Mouse (Mus musculus) hindbrain, postnatal 0 days (tissue): ENCODE measurements around the gene Gpt2. TPM values are rescaled to one million over a fixed set of nuclear protein-coding genes. Genes with fewer than 3 reads are reported as not detected.

Experiments
- ATAC-seq: fragments of 200-750 bp; cut with Nextera tagmentation; 2 replicates; pipeline ENCODE4 v1.8.0; 2017; ENCODE audit warnings: mild to moderate bottlenecking, moderate TSS enrichment, moderate library complexity
- DNase-seq: peaks from one replicate; pipeline ENCODE4 v3.0.0-alpha.2; 2015; ENCODE audit warnings: low spot score
- H3K27ac ChIP-seq: fragments of 300-500 bp; sonication (generic); 2 replicates; pipeline ENCODE4 v1.5.1; 2014; ENCODE audit warnings: mild to moderate bottlenecking
- H3K27me3 ChIP-seq: fragments of 300-500 bp; sonication (generic); 2 replicates; pipeline ENCODE4 v1.6.1; 2014; ENCODE audit warnings: low read length, mixed read lengths; ENCODE audit not compliant: insufficient read depth
- H3K36me3 ChIP-seq: fragments of 300-500 bp; sonication (generic); 2 replicates; pipeline ENCODE4 v1.6.1; 2014; ENCODE audit warnings: low read length, mixed read lengths; ENCODE audit not compliant: insufficient read depth
- H3K4me1 ChIP-seq: fragments of 300-500 bp; sonication (generic); 2 replicates; pipeline ENCODE4 v1.6.1; 2014; ENCODE audit warnings: antibody characterized with exemption, low read length, mixed read lengths; ENCODE audit not compliant: insufficient read depth
- H3K4me2 ChIP-seq: fragments of 300-500 bp; sonication (generic); 2 replicates; pipeline ENCODE4 v1.6.1; 2014; ENCODE audit warnings: low read depth, mild to moderate bottlenecking, low read length, moderate library complexity, mixed read lengths
- H3K4me3 ChIP-seq: fragments of 300-500 bp; sonication (generic); 2 replicates; pipeline ENCODE4 v1.5.1; 2014; ENCODE audit warnings: low read length
- H3K9ac ChIP-seq: fragments of 300-500 bp; sonication (generic); replicated peaks from 2 replicates; pipeline ENCODE4 v1.6.1; 2014; ENCODE audit warnings: mild to moderate bottlenecking, low read length, moderate library complexity, mixed read lengths
- H3K9me3 ChIP-seq: fragments of 300-500 bp; sonication (generic); 2 replicates; pipeline ENCODE4 v1.6.1; 2016; ENCODE audit warnings: low read length, mixed read lengths
- CTCF ChIP-seq: IDR thresholded peaks from 2 replicates; pipeline ENCODE4 v1.5.1; 2016; ENCODE audit warnings: antibody characterized with exemption, control low read depth, low read depth
- WGBS: fragments of 180-500 bp; shearing (Covaris S2); extraction: QIAGEN DNeasy Blood & Tissue Kit; methylation state at CpG from one replicate; pipeline ENCODE4 v1.1.7; 2014; 5-methylcytosine and 5-hydroxymethylcytosine counted together
- polyA plus RNA-seq: library from polyadenylated mRNA; unstranded; fragments of >200 nt; fragmentation: Nextera tagmentation; extraction: Ambion mirVana; gene quantifications from 2 replicates; pipeline ENCODE4 v1.2.1, GENCODE M21; 2015
- total RNA-seq: library from RNA; depleted of rRNA; stranded (reverse); fragments of >200 nt; gene quantifications from 2 replicates; pipeline ENCODE4 v1.2.3, GENCODE M21; 2014

Gene Gpt2
- total and polyA plus RNA-seq, 2 experiments from 2014 or later = 43.2 to 99.4 TPM

DNA sequence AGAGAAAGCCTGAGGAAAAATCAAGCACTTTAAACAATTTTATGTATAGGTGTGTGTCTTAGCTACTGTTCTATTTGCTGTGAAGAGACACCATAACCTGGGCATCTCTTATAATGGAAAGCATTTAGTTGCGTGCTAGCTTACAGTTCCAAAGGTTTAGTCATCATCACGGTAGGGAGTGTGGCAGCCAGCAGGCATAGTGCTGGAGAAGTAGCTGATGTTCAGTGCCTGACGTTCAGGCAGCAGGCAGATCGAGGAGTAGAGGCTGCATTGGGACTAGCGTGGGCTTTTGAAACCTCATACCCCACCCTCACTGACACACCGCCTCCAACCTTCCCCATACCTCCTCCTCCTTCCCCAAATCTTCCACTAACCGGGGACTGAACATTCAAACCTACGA is 21.6 kb upstream of the Gpt2 start:
- Histone ChIP-seq H3K36me3 (no peaks in the 10 kb centered on the region), H3K27me3 (no peaks in the 10 kb centered on the region), H3K27ac (no peak overlapping the region), H3K4me1 (no peaks in the 10 kb centered on the region), H3K4me3 (no peak overlapping the region), H3K4me2 (no peak overlapping the region), H3K9ac (no peak overlapping the region), H3K9me3 (no peaks in the 10 kb centered on the region)
- DNase-seq (no peak), ATAC-seq (no peak)
- no peak for TF ChIP-seq CTCF
- WGBS = 80% methylated on average over 8 of the region's 8 CpGs

DNA sequence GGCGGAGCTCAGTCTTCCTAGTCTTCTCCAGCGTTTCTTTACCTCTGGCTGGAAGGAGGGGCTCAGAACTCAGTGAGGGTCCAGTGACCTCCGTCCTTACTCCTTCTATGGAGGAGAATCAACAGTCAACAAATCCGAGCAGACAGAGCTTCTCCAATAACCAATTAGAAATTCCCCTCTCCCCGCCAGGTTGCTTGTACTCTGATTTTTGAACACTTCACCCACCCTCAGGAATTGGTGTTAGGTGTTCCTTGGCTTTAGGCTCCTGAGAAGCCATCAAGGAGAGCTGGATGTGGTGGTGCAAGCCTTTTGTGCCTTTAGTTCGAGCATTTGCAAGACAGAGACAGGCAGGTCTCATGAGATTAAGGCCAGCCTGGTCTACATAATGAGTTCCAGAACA is 19.6 kb upstream of the Gpt2 start:
- ATAC-seq (no peak), DNase-seq (no peak)
- H3K9me3 ChIP-seq = no peaks in the 10 kb centered on the region
- no peaks in the 10 kb centered on the region for H3K4me1 ChIP-seq
- no peak overlapping the region for H3K4me2 ChIP-seq
- TF ChIP-seq CTCF = no peak
- no peaks in the 10 kb centered on the region for H3K36me3 ChIP-seq
- H3K4me3 ChIP-seq = no peak overlapping the region
- no peaks in the 10 kb centered on the region for H3K27me3 ChIP-seq
- 72% methylated on average over 6 of the region's 6 CpGs for WGBS
- H3K27ac ChIP-seq = no peak overlapping the region
- no peak overlapping the region for H3K9ac ChIP-seq

DNA sequence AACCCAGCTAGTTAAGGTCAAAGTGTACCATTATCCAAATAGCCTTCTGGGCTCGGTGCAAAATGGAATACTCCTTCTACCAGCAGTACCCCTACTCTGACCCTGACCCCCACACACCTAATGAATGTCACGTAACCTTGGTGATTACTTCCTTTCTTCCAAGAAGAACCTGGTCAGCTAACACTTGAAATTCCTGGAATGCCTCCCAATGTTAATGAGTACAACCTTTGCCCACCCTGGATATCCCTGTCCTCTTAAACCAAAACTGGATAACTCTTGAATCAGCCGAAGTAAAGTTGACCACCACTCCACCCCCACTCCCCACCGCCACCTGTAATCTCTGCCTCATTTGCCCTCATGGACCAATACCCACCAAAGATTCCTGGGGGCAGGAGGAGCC is 19.1 kb upstream of the Gpt2 start:
- Histone ChIP-seq H3K9ac (no peak overlapping the region), H3K27me3 (no peaks in the 10 kb centered on the region), H3K9me3 (no peaks in the 10 kb centered on the region), H3K4me3 (no peak overlapping the region), H3K27ac (no peak overlapping the region), H3K4me2 (no peak overlapping the region), H3K36me3 (no peaks in the 10 kb centered on the region), H3K4me1 (no peaks in the 10 kb centered on the region)
- DNase-seq (no peak), ATAC-seq (no peak)
- 85% methylated on average over 4 of the region's 4 CpGs for WGBS
- no peak for TF ChIP-seq CTCF

DNA sequence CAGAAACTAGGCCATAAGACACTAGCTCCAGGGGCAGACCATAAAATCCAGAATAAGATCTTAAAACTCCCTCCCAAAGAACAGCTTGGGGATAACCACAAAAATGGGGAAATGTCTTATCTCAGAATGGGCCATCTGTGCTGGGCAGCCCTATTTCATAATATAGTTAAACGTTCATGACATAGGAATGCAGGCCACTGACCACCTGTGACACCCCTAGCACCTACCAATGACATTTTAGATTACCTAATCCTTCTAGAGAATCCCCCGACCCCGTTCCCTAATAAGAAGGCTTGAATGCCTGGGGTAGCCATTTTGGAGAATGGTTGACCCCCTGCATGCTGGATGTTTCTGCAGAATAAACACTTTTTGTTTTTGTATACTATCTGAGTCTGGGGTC is 17.5 kb upstream of the Gpt2 start:
- Histone ChIP-seq H3K27ac (no peak overlapping the region), H3K4me2 (no peak overlapping the region), H3K27me3 (no peaks in the 10 kb centered on the region), H3K9me3 (no peaks in the 10 kb centered on the region), H3K36me3 (no peaks in the 10 kb centered on the region), H3K4me1 (no peaks in the 10 kb centered on the region), H3K9ac (no peak overlapping the region), H3K4me3 (no peak overlapping the region)
- DNase-seq (no peak), ATAC-seq (no peak)
- TF ChIP-seq CTCF = no peak
- WGBS = 85% methylated on average over 3 of the region's 3 CpGs

DNA sequence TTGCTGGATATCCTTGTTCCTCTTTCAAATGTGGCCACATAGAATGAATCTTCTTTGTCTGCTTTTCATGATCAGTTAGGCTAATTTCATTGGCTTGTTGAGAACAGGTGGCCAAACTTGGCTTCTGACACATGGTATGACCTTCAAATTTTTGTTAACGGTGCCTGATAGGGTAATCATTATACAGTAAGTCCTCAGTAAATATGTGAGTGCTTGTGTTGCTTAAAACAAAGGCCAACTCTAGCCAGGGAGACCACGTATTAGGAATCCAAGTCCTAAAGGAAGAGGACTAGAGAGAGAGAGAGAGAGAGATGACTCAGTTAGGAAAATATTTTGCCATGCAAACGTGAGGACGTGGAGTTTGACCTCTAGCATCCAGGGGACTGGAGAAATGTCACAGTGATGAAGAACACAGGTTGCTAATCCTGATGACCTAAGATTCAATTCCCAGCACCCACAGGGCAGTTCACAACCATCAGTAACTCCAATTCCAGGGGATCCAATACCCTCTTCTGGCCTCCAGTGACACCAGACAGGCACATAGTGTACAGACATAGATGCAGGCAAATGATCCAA is 15.3 kb upstream of the Gpt2 start:
- no peak for TF ChIP-seq CTCF
- Histone ChIP-seq H3K9ac (no peak overlapping the region), H3K4me2 (no peak overlapping the region), H3K27ac (no peak overlapping the region), H3K27me3 (no peaks in the 10 kb centered on the region), H3K36me3 (no peaks in the 10 kb centered on the region), H3K4me1 (no peaks in the 10 kb centered on the region), H3K9me3 (no peaks in the 10 kb centered on the region), H3K4me3 (no peak overlapping the region)
- no peak for DNase-seq
- ATAC-seq = no peak
- WGBS = 84% methylated on average over 4 of the region's 4 CpGs

DNA sequence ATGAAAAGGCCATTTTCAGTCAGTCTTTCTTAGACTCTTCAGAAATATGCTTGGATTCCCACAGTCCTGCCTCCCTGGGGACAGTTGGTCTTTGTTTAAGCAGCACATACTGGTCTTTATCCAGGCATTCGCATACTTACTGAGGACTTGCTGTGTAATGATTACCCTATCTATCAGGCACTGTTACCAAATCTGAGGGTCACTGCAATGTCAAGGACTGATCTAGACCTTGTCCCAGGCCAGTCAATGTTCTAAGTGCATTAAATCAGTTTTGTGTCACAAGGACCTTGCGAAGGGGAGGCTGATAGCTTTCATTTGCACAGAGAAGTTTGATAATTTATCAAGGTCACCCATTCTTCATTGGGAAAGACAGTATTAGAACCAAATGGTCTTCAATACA is 14.0 kb upstream of the Gpt2 start:
- Histone ChIP-seq H3K27me3 (no peaks in the 10 kb centered on the region), H3K4me3 (no peak overlapping the region), H3K9ac (no peak overlapping the region), H3K27ac (no peak overlapping the region), H3K9me3 (no peaks in the 10 kb centered on the region), H3K36me3 (no peaks in the 10 kb centered on the region), H3K4me2 (no peak overlapping the region), H3K4me1 (no peaks in the 10 kb centered on the region)
- WGBS = 80% methylated on average over 2 of the region's 2 CpGs
- no peak for DNase-seq
- no peak for ATAC-seq
- no peak for TF ChIP-seq CTCF

DNA sequence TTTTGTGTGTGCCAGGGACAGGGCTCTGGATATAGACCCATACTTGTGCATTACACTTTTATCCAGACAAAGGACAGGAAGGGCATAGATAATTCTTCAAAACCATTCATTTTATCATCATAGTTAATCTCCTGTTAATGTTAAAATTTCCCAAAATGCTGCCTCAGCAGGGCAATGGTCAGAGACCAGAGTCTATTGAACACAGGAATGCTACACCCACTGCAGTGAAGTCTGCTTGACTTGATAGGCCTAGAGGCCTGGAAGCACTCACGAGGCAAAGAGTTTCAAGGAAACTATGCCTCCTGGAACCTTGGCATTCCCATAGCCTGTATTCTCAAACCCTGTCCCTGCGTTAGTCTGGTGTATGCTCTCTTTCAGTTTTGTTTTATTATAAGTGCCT is 12.7 kb upstream of the Gpt2 start:
- no peak for DNase-seq
- TF ChIP-seq CTCF = no peak
- Histone ChIP-seq H3K27me3 (no peaks in the 10 kb centered on the region), H3K4me3 (no peak overlapping the region), H3K4me2 (no peak overlapping the region), H3K27ac (no peak overlapping the region), H3K4me1 (no peaks in the 10 kb centered on the region), H3K36me3 (no peaks in the 10 kb centered on the region), H3K9me3 (no peaks in the 10 kb centered on the region), H3K9ac (no peak overlapping the region)
- 92% methylated on average over 2 of the region's 2 CpGs for WGBS
- no peak for ATAC-seq
